Mouse (Mus musculus) lung, embryonic 15.5 days (tissue): ENCODE data around the gene Asic2. TPM values are rescaled to one million over a fixed set of nuclear protein-coding genes. Genes with fewer than 3 reads are reported as not detected.

Source experiments
- ATAC-seq: fragments of 200-750 bp; cut with Nextera tagmentation; 2 replicates; pipeline ENCODE4 v1.8.0; 2017; ENCODE audit warnings: moderate number of reproducible peaks, borderline replicate concordance; ENCODE audit not compliant: low FRiP score, low TSS enrichment; ENCODE audit errors: extremely low read depth
- H3K27ac ChIP-seq: fragments of 300-500 bp; sonication (generic); 2 replicates; pipeline ENCODE4 v1.5.1; 2015; ENCODE audit warnings: moderate library complexity, mild to moderate bottlenecking, inconsistent platforms
- H3K27me3 ChIP-seq: fragments of 300-500 bp; sonication (generic); 2 replicates; pipeline ENCODE4 v1.6.1; 2015; ENCODE audit warnings: inconsistent platforms
- H3K36me3 ChIP-seq: fragments of 300-500 bp; sonication (generic); 2 replicates; pipeline ENCODE4 v1.6.1; 2015; ENCODE audit warnings: inconsistent platforms
- H3K4me1 ChIP-seq: fragments of 300-500 bp; sonication (generic); 2 replicates; pipeline ENCODE4 v1.6.1; 2015; ENCODE audit warnings: inconsistent platforms
- H3K4me2 ChIP-seq: fragments of 300-500 bp; sonication (generic); 2 replicates; pipeline ENCODE4 v1.6.1; 2015; ENCODE audit warnings: inconsistent platforms, mild to moderate bottlenecking, moderate library complexity
- H3K4me3 ChIP-seq: fragments of 300-500 bp; sonication (generic); 2 replicates; pipeline ENCODE4 v1.5.1; 2015; ENCODE audit warnings: mild to moderate bottlenecking, inconsistent platforms
- H3K9ac ChIP-seq: fragments of 300-500 bp; sonication (generic); 2 replicates; pipeline ENCODE4 v1.6.1; 2015; ENCODE audit warnings: inconsistent platforms
- H3K9me3 ChIP-seq: fragments of 300-500 bp; sonication (generic); 2 replicates; pipeline ENCODE4 v1.6.1; 2016; ENCODE audit warnings: inconsistent platforms
- WGBS: fragments of 180-500 bp; shearing (Covaris S2); methylation state at CpG from one replicate; pipeline ENCODE4 v1.1.7; 2015; 5-methylcytosine and 5-hydroxymethylcytosine counted together
- polyA plus RNA-seq: library from polyadenylated mRNA; unstranded; fragments of >200 nt; fragmentation: Nextera tagmentation; extraction: Ambion mirVana; gene quantifications from 2 replicates; pipeline ENCODE4 v1.2.1, GENCODE M21; 2015

Asic2 gene
- polyA plus RNA-seq, 1 experiment from 2014 or later = 0.37 TPM

GRCm38 (mm10) chr11:81132669-81133068, 835.6 kb downstream of the Asic2 start:
- ATAC-seq = no peak
- 73% methylated on average over 7 of the region's 7 CpGs for WGBS

DNA sequence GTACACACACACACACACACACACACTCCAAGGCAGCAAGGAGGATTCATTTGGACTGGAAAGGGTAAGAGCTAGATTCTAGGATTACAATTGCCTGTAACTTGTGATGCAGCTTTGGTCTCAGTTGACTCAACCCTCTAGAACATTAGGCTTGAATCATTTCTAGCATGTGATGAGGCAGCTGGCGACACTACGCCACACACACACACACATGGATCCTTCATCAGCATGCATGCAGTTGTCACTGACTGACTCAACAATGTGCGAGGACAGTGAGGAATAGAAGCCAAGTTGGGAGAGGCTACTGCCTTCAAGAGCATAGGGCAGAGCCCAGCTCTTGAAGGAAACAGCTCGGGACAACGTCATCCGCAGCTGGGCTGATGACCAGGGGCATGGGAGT, 843.9 kb downstream of the Asic2 start:
- Histone ChIP-seq H3K36me3 (no peaks in the 10 kb centered on the region), H3K4me1 (no peaks in the 10 kb centered on the region), H3K9me3 (no peaks in the 10 kb centered on the region), H3K9ac (no peak overlapping the region), H3K27me3 (no peaks in the 10 kb centered on the region), H3K4me2 (no peak overlapping the region), H3K4me3 (no peak overlapping the region), H3K27ac (no peak overlapping the region)
- ATAC-seq = no peak
- WGBS = 85% methylated on average over 6 of the region's 6 CpGs

More at GRCm38 (mm10) chr11:81132669-81133068, 835.6 kb downstream of the Asic2 start:
- H3K4me3 ChIP-seq = no peak overlapping the region
- H3K9ac ChIP-seq = no peak overlapping the region
- H3K27me3 ChIP-seq = no peaks in the 10 kb centered on the region
- H3K9me3 ChIP-seq = no peaks in the 10 kb centered on the region
- H3K27ac ChIP-seq = no peak overlapping the region
- H3K4me1 ChIP-seq = no peaks in the 10 kb centered on the region
- H3K4me2 ChIP-seq = no peak overlapping the region
- no peaks in the 10 kb centered on the region for H3K36me3 ChIP-seq

DNA sequence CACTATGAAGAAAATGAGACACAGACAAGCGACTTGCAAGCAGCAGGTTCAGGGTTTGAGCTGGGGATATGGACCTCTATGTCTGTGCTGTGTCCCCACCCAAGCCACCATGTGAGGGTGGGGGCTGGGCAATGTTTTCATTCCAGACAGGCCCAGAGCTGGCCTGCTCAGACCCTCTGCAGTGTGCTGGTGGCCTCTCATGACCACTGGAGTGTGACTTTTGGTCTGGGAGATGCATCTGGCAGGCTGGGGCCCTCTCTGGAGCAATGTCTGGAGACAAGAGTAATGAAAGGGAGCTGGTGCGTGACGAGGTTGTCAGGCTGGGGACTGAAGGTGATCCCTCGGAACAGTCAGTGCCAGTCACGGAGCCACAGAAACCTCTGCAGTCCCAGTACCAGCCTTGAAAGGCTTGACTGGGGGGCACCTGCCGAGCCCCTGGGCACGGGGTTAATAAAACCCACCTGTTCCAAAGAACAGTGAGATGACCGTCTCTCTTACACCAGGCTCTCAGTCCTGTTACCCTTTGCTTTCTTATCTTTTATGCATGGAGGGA, 848.2 kb downstream of the Asic2 start:
- H3K27ac ChIP-seq = no peak overlapping the region
- no peaks in the 10 kb centered on the region for H3K36me3 ChIP-seq
- H3K9ac ChIP-seq = no peak overlapping the region
- no peak overlapping the region for H3K4me3 ChIP-seq
- H3K4me2 ChIP-seq = no peak overlapping the region
- no peaks in the 10 kb centered on the region for H3K4me1 ChIP-seq
- WGBS = 50% methylated on average over 8 of the region's 8 CpGs
- ATAC-seq = no peak
- no peaks in the 10 kb centered on the region for H3K27me3 ChIP-seq
- H3K9me3 ChIP-seq = no peaks in the 10 kb centered on the region

GRCm38 (mm10) chr11:81118055-81118454, 850.2 kb downstream of the Asic2 start:
- Histone ChIP-seq H3K9me3 (no peaks in the 10 kb centered on the region), H3K4me2 (no peak overlapping the region), H3K27ac (no peak overlapping the region), H3K9ac (no peak overlapping the region), H3K4me3 (no peak overlapping the region), H3K27me3 (no peaks in the 10 kb centered on the region), H3K36me3 (no peaks in the 10 kb centered on the region), H3K4me1 (no peaks in the 10 kb centered on the region)
- 66% methylated on average over 7 of the region's 7 CpGs for WGBS
- ATAC-seq = no peak

GRCm38 (mm10) chr11:81115666-81116065, 852.6 kb downstream of the Asic2 start:
- Histone ChIP-seq H3K4me2 (no peak overlapping the region), H3K27ac (no peak overlapping the region), H3K9ac (no peak overlapping the region), H3K4me3 (no peak overlapping the region), H3K36me3 (no peaks in the 10 kb centered on the region), H3K27me3 (no peaks in the 10 kb centered on the region), H3K4me1 (no peaks in the 10 kb centered on the region), H3K9me3 (no peaks in the 10 kb centered on the region)
- 33% methylated on average over 9 of the region's 9 CpGs for WGBS
- no peak for ATAC-seq

DNA sequence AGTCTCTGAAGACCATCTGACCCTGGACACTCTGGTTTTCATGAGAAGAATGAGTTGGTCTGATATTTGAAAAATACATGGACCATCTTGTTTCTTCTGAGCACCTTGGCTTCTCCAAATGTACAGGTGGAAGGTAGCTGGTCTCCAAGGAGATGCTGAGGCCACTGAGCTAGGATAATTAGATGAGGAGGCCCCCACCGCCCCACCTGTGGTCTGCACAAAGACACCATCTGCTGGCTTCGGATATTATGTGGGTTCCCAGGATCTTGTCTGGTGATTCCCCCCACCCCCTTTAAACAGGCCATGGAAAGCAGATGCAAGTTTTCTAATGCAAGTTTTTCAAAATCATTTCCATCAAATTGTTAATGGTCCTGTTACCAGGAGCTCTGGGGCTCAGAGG, 856.6 kb downstream of the Asic2 start:
- ATAC-seq = no peak
- H3K9me3 ChIP-seq = no peaks in the 10 kb centered on the region
- no peak overlapping the region for H3K27ac ChIP-seq
- no peaks in the 10 kb centered on the region for H3K36me3 ChIP-seq
- H3K4me3 ChIP-seq = no peak overlapping the region
- no peak overlapping the region for H3K4me2 ChIP-seq
- 74% methylated on average over 2 of the region's 2 CpGs for whole genome bisulfite sequencing
- H3K9ac ChIP-seq = no peak overlapping the region
- no peaks in the 10 kb centered on the region for H3K27me3 ChIP-seq
- H3K4me1 ChIP-seq = no peaks in the 10 kb centered on the region

DNA sequence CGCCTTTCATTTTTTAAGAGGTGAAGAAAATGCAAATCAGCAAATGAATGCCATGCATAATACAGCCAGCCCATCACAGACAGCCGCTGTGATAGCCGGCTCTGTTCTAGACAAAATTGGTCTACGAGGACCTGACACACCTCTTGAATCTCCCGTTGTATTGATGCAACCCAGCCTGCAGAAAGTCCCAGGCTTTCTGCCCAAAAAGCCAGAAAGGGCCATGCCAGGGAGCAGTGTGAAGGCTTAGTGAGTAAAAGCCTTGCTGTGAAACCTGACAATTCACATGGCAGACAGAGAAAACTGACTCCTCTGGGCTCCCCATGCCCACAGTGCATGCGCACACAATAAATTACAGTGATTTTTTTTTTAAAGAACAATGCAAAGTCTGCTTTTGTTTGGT, 858.2 kb downstream of the Asic2 start:
- Histone ChIP-seq H3K4me3 (no peak overlapping the region), H3K9me3 (no peaks in the 10 kb centered on the region), H3K9ac (no peak overlapping the region), H3K4me1 (no peaks in the 10 kb centered on the region), H3K27me3 (no peaks in the 10 kb centered on the region), H3K27ac (no peak overlapping the region), H3K36me3 (no peaks in the 10 kb centered on the region), H3K4me2 (no peak overlapping the region)
- no peak for ATAC-seq
- WGBS = 74% methylated on average over 6 of the region's 6 CpGs

DNA sequence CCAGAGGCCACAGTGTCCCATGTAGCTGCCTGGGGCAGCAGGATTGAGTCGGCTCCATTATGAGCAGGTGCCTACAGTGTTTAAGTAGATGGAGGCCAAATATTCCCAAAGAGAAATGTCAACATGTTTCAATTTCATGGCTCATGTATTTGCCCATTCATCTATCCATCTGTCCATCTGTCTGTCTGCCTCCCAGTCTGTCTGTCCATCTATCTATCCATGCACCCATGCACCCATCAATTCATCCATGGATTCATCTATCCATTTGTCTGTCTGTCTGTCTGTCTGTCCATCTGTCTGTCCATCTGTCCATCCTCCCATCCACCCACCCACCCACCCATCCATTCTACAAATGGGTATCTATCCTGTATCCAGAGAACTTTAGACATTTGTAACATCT, 861.3 kb downstream of the Asic2 start:
- Histone ChIP-seq H3K4me3 (no peak overlapping the region), H3K27me3 (no peaks in the 10 kb centered on the region), H3K9me3 (no peaks in the 10 kb centered on the region), H3K4me2 (no peak overlapping the region), H3K27ac (no peak overlapping the region), H3K36me3 (no peaks in the 10 kb centered on the region), H3K4me1 (no peaks in the 10 kb centered on the region), H3K9ac (no peak overlapping the region)
- WGBS = 84% methylated on average over 1 of the region's 1 CpGs
- no peak for ATAC-seq

GRCm38 (mm10) chr11:81100829-81101228, 867.4 kb downstream of the Asic2 start:
- Histone ChIP-seq H3K36me3 (no peaks in the 10 kb centered on the region), H3K4me2 (no peak overlapping the region), H3K9me3 (no peaks in the 10 kb centered on the region), H3K27ac (no peak overlapping the region), H3K27me3 (no peaks in the 10 kb centered on the region), H3K9ac (no peak overlapping the region), H3K4me3 (no peak overlapping the region), H3K4me1 (no peaks in the 10 kb centered on the region)
- 68% methylated on average over 6 of the region's 6 CpGs for WGBS
- no peak for ATAC-seq

GRCm38 (mm10) chr11:81096011-81096410, 872.2 kb downstream of the Asic2 start:
- no peak overlapping the region for H3K27ac ChIP-seq
- no peak for ATAC-seq
- no peaks in the 10 kb centered on the region for H3K9me3 ChIP-seq
- WGBS = 32% methylated on average over 6 of the region's 6 CpGs
- H3K27me3 ChIP-seq = no peaks in the 10 kb centered on the region
- H3K4me2 ChIP-seq = no peak overlapping the region
- H3K36me3 ChIP-seq = no peaks in the 10 kb centered on the region
- H3K4me3 ChIP-seq = no peak overlapping the region
- H3K4me1 ChIP-seq = no peaks in the 10 kb centered on the region
- H3K9ac ChIP-seq = no peak overlapping the region

- no peak overlapping the region for H3K27ac ChIP-seq
- H3K4me3 ChIP-seq = no peak overlapping the region
- H3K4me1 ChIP-seq = no peaks in the 10 kb centered on the region
- WGBS = 70% methylated on average over 8 of the region's 8 CpGs
- ATAC-seq = no peak
- H3K36me3 ChIP-seq = no peaks in the 10 kb centered on the region
- no peak overlapping the region for H3K4me2 ChIP-seq
- H3K9me3 ChIP-seq = no peaks in the 10 kb centered on the region
- no peaks in the 10 kb centered on the region for H3K27me3 ChIP-seq
- no peak overlapping the region for H3K9ac ChIP-seq
Measured at GRCm38 (mm10) chr11:81094581-81094980, 873.7 kb downstream of the Asic2 start.

DNA sequence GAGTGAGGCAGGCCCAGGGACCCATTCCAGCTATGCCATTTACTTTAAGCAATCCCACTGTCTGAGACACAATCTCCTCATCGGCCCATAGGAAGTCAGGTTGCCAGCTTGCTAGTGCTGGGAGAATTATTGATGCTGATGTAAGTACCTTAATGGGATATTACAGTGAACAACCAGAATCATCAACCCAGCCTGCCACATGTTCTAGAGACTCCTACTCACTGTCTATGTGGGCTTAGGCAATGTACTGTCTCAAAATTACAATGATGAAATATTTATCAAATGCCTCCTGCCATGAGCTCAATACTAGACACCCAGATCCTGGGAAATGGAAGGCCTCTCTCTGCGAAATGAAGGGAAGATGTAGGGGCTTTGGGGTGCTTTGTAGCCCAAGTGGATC, 876.1 kb downstream of the Asic2 start:
- Histone ChIP-seq H3K4me1 (no peaks in the 10 kb centered on the region), H3K9me3 (no peaks in the 10 kb centered on the region), H3K36me3 (no peaks in the 10 kb centered on the region), H3K4me3 (no peak overlapping the region), H3K27ac (no peak overlapping the region), H3K4me2 (no peak overlapping the region), H3K9ac (no peak overlapping the region), H3K27me3 (no peaks in the 10 kb centered on the region)
- ATAC-seq = no peak
- 78% methylated on average over 2 of the region's 2 CpGs for WGBS

GRCm38 (mm10) chr11:81083822-81084221, 884.4 kb downstream of the Asic2 start:
- peak; percentile 52; the same call in 1 of the 2 replicates for ATAC-seq
- Histone ChIP-seq H3K36me3 (no peaks in the 10 kb centered on the region), H3K9ac (no peak overlapping the region), H3K9me3 (no peaks in the 10 kb centered on the region), H3K4me2 (no peak overlapping the region), H3K4me3 (no peak overlapping the region), H3K4me1 (peaks cover 11% of the 10 kb centered on the region; the same call in 1 of the 2 replicates), H3K27me3 (no peaks in the 10 kb centered on the region), H3K27ac (no peak overlapping the region)
- WGBS = 29% methylated on average over 4 of the region's 4 CpGs
